Mouse (Mus musculus) midbrain, embryonic 14.5 days (tissue): Measurements from ENCODE around the gene Slc40a1. TPM values are rescaled to one million over a fixed set of nuclear protein-coding genes. Genes with fewer than 3 reads are reported as not detected.

Source experiments
- ATAC-seq: fragments of 200-750 bp; cut with Nextera tagmentation; 2 replicates; pipeline ENCODE4 v1.8.0; 2017; ENCODE audit warnings: moderate number of reproducible peaks, moderate library complexity; ENCODE audit not compliant: low FRiP score, low TSS enrichment
- DNase-seq: peaks from one replicate; pipeline ENCODE4 v3.0.0-alpha.2; 2015
- H3K27ac ChIP-seq: fragments of 300-500 bp; sonication (generic); replicated peaks from 2 replicates; pipeline ENCODE4 v1.5.1; 2014; ENCODE audit warnings: mild to moderate bottlenecking, low read depth, low read length, moderate library complexity
- H3K27me3 ChIP-seq: fragments of 300-500 bp; sonication (generic); 2 replicates; pipeline ENCODE4 v1.6.1; 2014; ENCODE audit warnings: low read length, control low read depth, mixed read lengths; ENCODE audit not compliant: control insufficient read depth, insufficient read depth
- H3K36me3 ChIP-seq: fragments of 300-500 bp; sonication (generic); 2 replicates; pipeline ENCODE4 v1.6.1; 2014; ENCODE audit warnings: low read length, control low read depth; ENCODE audit not compliant: control insufficient read depth, insufficient read depth
- H3K4me1 ChIP-seq: fragments of 300-500 bp; sonication (generic); 2 replicates; pipeline ENCODE4 v1.6.1; 2014; ENCODE audit warnings: mild to moderate bottlenecking, antibody characterized with exemption, low read length, control low read depth; ENCODE audit not compliant: control insufficient read depth, insufficient read depth
- H3K4me2 ChIP-seq: fragments of 300-500 bp; sonication (generic); 2 replicates; pipeline ENCODE4 v1.6.1; 2014; ENCODE audit warnings: mild to moderate bottlenecking, low read length, moderate library complexity
- H3K4me3 ChIP-seq: fragments of 300-500 bp; sonication (generic); replicated peaks from 2 replicates; pipeline ENCODE4 v1.5.1; 2014; ENCODE audit warnings: low read depth, low read length
- H3K9ac ChIP-seq: fragments of 300-500 bp; sonication (generic); replicated peaks from 2 replicates; pipeline ENCODE4 v1.6.1; 2014; ENCODE audit warnings: mild to moderate bottlenecking, low read length, moderate library complexity
- H3K9me3 ChIP-seq: fragments of 300-500 bp; sonication (generic); 2 replicates; pipeline ENCODE4 v1.6.1; 2016; ENCODE audit warnings: low read length, control low read depth, mixed read lengths; ENCODE audit not compliant: control insufficient read depth
- WGBS: fragments of 180-500 bp; shearing (Covaris S2); extraction: QIAGEN DNeasy Blood & Tissue Kit; methylation state at CpG from one replicate; pipeline ENCODE4 v1.1.7; 2014; 5-methylcytosine and 5-hydroxymethylcytosine counted together
- polyA plus RNA-seq: library from polyadenylated mRNA; unstranded; fragments of >200 nt; fragmentation: Nextera tagmentation; extraction: Ambion mirVana; gene quantifications from 2 replicates; pipeline ENCODE4 v1.2.1, GENCODE M21; 2014

The Slc40a1 gene
- polyA plus RNA-seq, 1 experiment from 2014 or later = 37.1 TPM

DNA sequence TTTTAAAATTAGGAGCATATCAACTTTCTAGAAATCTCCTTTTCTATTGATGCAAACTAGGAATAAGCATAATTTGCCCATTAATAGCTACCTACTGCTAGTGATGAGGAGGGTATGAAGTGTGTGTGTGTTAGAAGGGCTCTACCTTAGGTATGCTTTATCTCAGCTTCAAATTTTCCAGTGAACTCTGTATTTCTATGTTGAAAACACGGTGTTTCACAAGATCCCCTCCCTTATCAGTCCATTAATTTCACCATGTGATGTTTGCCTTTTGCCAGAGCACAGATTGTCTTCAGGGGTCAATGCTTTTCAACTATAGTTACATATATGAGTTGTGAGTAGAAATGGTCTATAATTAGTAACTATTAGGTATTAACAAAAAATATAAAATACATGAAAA, 28.3 kb downstream of the Slc40a1 start:
- DNase-seq (no peak), ATAC-seq (no peak)
- Histone ChIP-seq H3K4me3 (no peak overlapping the region), H3K4me2 (no peak overlapping the region), H3K9me3 (no peaks in the 10 kb centered on the region), H3K27ac (no peak overlapping the region), H3K4me1 (no peaks in the 10 kb centered on the region), H3K27me3 (no peaks in the 10 kb centered on the region), H3K36me3 (no peaks in the 10 kb centered on the region), H3K9ac (no peak overlapping the region)
- WGBS = 65% methylated on average over 1 of the region's 1 CpGs

DNA sequence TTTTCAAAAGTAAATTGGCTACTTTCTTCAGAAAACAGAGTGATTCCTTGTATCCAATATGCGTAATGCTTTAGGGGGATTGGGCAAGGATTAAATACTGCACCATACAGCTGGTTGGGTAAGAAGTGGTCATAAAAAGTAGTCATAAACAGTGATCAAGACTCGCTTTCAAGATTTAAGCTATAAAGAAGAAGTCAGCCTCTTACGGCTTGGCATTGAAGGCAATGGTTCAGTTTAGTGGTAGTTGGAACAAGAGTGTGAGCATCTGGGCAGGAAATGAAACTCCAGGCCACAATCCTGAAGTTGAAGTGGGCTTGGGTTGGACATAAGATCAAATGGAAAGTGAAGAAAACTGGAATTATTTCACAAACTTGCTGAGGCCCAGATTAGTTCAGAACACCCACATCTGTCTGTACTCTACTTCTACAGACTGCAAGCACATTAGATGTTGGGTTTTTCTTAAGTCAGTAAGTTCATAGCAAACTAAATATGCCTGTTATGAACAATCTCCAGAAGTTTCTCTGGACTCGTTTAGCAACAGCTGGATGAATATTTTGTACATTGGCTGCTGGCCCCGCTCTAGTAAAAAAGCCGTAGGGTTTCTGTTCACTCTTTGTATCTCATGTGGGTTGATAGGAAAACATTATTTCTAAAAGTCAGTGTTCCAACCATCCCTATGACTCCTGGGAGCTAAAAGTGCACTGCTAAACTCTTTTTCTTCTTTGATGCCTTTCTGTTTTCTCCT, 32.0 kb downstream of the Slc40a1 start:
- DNase-seq (no peak), ATAC-seq (no peak)
- Histone ChIP-seq H3K9me3 (no peaks in the 10 kb centered on the region), H3K4me1 (no peaks in the 10 kb centered on the region), H3K4me2 (no peak overlapping the region), H3K9ac (no peak overlapping the region), H3K36me3 (no peaks in the 10 kb centered on the region), H3K4me3 (no peak overlapping the region), H3K27me3 (no peaks in the 10 kb centered on the region), H3K27ac (no peak overlapping the region)
- WGBS = 92% methylated on average over 6 of the region's 6 CpGs

DNA sequence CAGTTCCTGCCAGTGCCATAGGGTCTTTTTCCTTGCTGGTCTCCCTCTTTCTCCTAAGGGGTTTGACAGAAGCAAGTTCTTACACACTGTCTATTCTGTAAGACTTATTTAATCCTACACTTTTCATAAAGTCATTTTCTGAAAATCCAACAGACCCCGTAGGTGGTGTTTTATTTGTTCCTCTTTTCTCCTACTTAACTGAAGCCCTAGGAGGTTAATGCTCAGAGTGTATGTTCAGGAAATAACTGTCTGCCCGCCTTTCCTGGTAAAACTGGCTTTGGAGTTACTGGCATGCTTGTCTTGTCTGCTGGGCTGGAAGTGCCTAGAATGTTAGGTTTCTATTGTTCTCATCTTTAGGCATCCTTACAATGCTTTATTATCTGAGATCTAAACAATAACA, 34.3 kb downstream of the Slc40a1 start:
- Histone ChIP-seq H3K4me1 (no peaks in the 10 kb centered on the region), H3K9ac (no peak overlapping the region), H3K36me3 (no peaks in the 10 kb centered on the region), H3K9me3 (no peaks in the 10 kb centered on the region), H3K4me3 (no peak overlapping the region), H3K4me2 (no peak overlapping the region), H3K27ac (no peak overlapping the region), H3K27me3 (no peaks in the 10 kb centered on the region)
- ATAC-seq (no peak), DNase-seq (no peak)
- WGBS = 83% methylated on average over 2 of the region's 2 CpGs

DNA sequence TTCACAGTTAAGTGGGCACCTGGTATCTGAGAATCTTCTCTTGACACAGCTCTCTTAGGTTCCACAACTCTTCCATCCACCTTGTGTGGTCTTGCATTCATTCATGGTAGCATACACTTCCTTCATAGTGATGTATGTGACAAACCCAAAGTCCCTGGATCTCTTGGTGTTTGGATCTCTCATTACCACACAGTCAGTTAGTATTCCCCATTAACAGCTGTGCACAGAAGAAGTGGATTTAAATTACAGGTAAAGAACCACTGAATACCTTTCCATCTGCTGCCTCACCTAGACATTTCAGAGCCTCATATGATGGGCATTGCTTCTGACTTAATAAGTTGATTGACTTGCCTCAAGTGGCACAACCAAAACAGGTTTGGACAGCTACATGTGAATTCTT, 36.1 kb downstream of the Slc40a1 start, which contains the start of gene Gm5269:
TSS of gene Gm5269 (minus strand) at position 101 of the 400 bp plus-strand sequence.
- Histone ChIP-seq H3K9ac (no peak within 1 kb of the TSS), H3K9me3 (no peaks in the 10 kb centered on the region), H3K27me3 (no peaks in the 10 kb centered on the region), H3K27ac (no peak within 1 kb of the TSS), H3K4me3 (no peak within 1 kb of the TSS), H3K36me3 (no peaks in the 10 kb centered on the region), H3K4me2 (no peak within 1 kb of the TSS), H3K4me1 (no peaks in the 10 kb centered on the region)
- ATAC-seq = no peak
- DNase-seq = no peak

DNA sequence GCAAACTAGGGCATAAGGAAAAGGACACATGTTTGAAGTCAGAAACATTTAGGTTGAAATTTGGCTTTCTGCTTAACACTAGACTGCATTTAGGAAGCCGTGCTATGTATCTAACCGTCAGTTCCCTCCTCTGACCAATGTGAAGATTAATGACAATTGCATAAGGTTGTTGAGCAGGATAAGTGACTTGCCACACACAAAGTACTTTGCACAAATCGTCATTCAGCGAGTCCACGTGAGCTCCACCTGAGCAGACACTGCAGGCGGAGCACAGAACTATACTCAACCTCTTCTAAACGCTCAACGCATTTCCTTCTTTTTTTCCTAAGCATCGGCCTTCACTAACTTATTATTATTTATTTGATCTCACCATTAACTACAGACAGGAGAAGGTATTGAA, 39.5 kb downstream of the Slc40a1 start:
- DNase-seq (no peak), ATAC-seq (no peak)
- H3K9me3 ChIP-seq = no peaks in the 10 kb centered on the region
- H3K4me1 ChIP-seq = no peaks in the 10 kb centered on the region
- WGBS = 92% methylated on average over 9 of the region's 9 CpGs
- H3K36me3 ChIP-seq = no peaks in the 10 kb centered on the region
- no peak overlapping the region for H3K27ac ChIP-seq
- H3K9ac ChIP-seq = no peak overlapping the region
- no peak overlapping the region for H3K4me2 ChIP-seq
- H3K27me3 ChIP-seq = no peaks in the 10 kb centered on the region
- no peak overlapping the region for H3K4me3 ChIP-seq

DNA sequence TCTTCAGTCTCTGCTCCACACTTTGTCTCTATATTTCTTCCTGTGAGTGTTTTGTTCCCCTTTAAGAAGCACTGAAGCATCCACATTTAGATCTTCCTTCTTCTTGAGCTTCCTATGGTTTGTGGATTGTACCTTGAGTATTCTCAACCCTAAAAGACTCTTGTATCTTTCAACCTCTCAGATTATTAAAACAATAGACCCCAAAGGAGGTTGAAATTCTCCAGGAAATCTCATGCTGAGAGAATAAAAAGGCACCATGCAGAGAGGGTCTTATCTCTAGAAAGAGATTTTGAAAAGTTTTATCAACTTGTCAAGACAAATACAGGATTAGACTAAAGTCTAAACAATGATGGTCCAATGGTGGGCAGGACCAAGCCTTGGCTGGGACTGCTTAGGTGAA, 42.9 kb downstream of the Slc40a1 start:
- no peaks in the 10 kb centered on the region for H3K4me1 ChIP-seq
- H3K4me3 ChIP-seq = no peak overlapping the region
- no peaks in the 10 kb centered on the region for H3K27me3 ChIP-seq
- no peaks in the 10 kb centered on the region for H3K36me3 ChIP-seq
- ATAC-seq = no peak
- H3K9ac ChIP-seq = no peak overlapping the region
- no peak overlapping the region for H3K4me2 ChIP-seq
- H3K9me3 ChIP-seq = no peaks in the 10 kb centered on the region
- H3K27ac ChIP-seq = no peak overlapping the region
- no peak for DNase-seq

DNA sequence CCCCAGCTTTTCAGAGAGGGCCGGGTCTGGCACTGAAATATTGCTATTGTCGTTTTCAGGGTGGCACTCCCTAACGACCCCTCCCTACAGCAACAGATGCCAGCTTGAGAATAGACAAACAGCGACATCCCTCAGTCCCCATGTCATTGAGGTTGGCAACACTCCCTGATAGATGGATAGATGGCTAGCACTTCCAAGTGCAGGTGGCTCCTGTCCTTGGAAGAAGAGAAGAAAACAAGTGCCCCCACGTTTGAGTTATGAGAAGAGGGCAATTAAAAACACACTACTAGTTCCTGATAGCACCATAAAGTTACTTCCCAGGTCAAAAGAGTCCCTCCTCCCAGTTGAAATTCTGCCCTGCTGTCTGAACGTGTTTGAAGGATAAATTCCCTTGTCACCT, 44.2 kb downstream of the Slc40a1 start:
- WGBS = 75% methylated on average over 6 of the region's 6 CpGs
- H3K4me3 ChIP-seq = no peak overlapping the region
- DNase-seq (no peak), ATAC-seq (no peak)
- no peak overlapping the region for H3K27ac ChIP-seq
- no peaks in the 10 kb centered on the region for H3K36me3 ChIP-seq
- no peak overlapping the region for H3K9ac ChIP-seq
- H3K9me3 ChIP-seq = no peaks in the 10 kb centered on the region
- no peak overlapping the region for H3K4me2 ChIP-seq
- H3K4me1 ChIP-seq = no peaks in the 10 kb centered on the region
- no peaks in the 10 kb centered on the region for H3K27me3 ChIP-seq

DNA sequence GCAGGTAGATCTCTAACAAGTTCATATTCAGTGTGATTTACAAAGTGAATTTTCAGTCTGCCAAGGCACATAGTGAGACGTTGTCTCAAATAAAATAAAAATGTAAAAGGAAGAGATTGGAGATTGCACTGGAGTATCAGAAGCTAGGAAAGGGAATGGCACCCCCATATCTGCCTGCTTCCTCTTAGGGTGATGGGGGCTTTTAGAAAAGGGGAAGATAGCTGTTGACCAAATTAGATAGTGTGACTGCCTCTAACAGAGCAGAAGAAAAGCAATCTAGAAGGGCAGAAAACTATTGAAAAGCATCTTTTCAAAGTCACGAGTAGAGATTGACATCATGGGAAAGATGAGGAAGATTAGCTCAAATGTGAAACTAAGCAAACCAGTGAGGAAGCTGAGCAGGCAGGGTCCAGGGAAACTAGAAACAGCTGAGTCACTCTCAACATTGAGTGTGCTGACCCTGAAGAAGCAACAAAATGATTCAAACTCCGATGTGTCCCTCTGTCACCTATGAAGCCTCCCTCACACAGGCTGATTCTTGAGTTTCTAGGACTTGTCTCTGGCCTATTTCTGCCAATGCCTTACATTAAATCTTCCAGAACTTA, 45.0 kb downstream of the Slc40a1 start:
- H3K36me3 ChIP-seq = no peaks in the 10 kb centered on the region
- no peak for ATAC-seq
- no peak overlapping the region for H3K9ac ChIP-seq
- 84% methylated on average over 3 of the region's 3 CpGs for WGBS
- no peaks in the 10 kb centered on the region for H3K27me3 ChIP-seq
- DNase-seq = no peak
- H3K9me3 ChIP-seq = no peaks in the 10 kb centered on the region
- no peak overlapping the region for H3K4me3 ChIP-seq
- H3K4me2 ChIP-seq = no peak overlapping the region
- H3K4me1 ChIP-seq = no peaks in the 10 kb centered on the region
- no peak overlapping the region for H3K27ac ChIP-seq

DNA sequence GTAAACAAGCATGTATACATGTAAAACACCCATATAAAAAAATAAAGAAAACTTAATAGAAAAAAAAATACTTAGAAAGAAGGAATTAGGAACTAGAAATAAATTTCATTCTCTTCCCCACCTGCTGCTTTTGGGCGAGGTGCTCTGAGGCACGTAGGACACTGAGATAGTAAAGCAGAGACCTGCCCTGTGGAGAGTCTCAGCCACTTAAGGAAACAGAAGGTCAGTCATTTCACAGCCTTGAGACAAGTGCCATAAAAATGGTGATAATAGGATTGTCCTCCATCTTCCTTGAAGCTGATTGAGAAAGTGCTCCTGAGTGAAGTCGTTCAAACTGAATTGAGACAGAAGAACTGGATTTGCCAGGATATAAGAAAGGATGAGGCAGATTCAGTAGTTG, 48.9 kb downstream of the Slc40a1 start:
- no peak for ATAC-seq
- H3K27me3 ChIP-seq = no peaks in the 10 kb centered on the region
- H3K4me1 ChIP-seq = no peaks in the 10 kb centered on the region
- 88% methylated on average over 3 of the region's 3 CpGs for whole genome bisulfite sequencing
- H3K4me2 ChIP-seq = no peak overlapping the region
- no peak for DNase-seq
- no peaks in the 10 kb centered on the region for H3K9me3 ChIP-seq
- no peaks in the 10 kb centered on the region for H3K36me3 ChIP-seq
- H3K9ac ChIP-seq = no peak overlapping the region
- no peak overlapping the region for H3K4me3 ChIP-seq
- H3K27ac ChIP-seq = no peak overlapping the region
